Mouse (Mus musculus): Measurements from ENCODE around the gene Tomm40.

GRCm38 (mm10) chr7:19693421-19693820, 21.8 kb downstream of the Tomm40 start:
- no peak for TF ChIP-seq POLR2A (IDR thresholded peaks at IDR 0.05; ENCODE audit: borderline replicate concordance, extremely low read depth, insufficient read depth, insufficient read length, poor library complexity, severe bottlenecking)
- TF ChIP-seq CTCF (IDR thresholded peaks at IDR 0.05; ENCODE audit: borderline replicate concordance, extremely low read depth, insufficient read depth, insufficient read length), result no peak

Measured in brain, embryonic 14.5 days (tissue).